ENCODE assay signal across 12 mouse cellular contexts in genomic region chr10:40844546-40844945, GRCm38 (mm10). TPM values are rescaled to one million over a fixed set of nuclear protein-coding genes. Genes with fewer than 3 reads are reported as not detected.
A peak's percentile ranks its signal among the peaks of the same experiment; 100 is the strongest.
DNase-seq lines count a peak whose midpoint lies in the region; ATAC-seq and TF ChIP-seq lines count a peak whose summit lies in the region.
"Had no signal": no experiment of that assay in that cellular context is flagged by ENCODE, and none has a peak within 500 bp of the region (broad histone marks: within the 10 kb centered on the region; RNA-seq: fewer than 3 reads in every experiment).

No protein-coding gene starts in this region.

- WGBS in embryonic facial prominence, embryonic 11.5 days: 58% methylated on average over 10 of the region's 10 CpGs
- 74% methylated on average over 10 of the region's 10 CpGs for WGBS in embryonic facial prominence, embryonic 10.5 days
- WGBS in heart, embryonic 16.5 days: 44% methylated on average over 10 of the region's 10 CpGs
- WGBS in limb, embryonic 14.5 days: 26% methylated on average over 10 of the region's 10 CpGs

- no peaks in the 10 kb centered on the region for H3K9me3 ChIP-seq in embryonic facial prominence, embryonic 11.5 days (replicated peaks; ENCODE audit: control insufficient read depth, low read length)
- no peaks in the 10 kb centered on the region for H3K9me3 ChIP-seq in embryonic facial prominence, embryonic 10.5 days
- H3K9me3 ChIP-seq in heart, embryonic 16.5 days (replicated peaks; ENCODE audit: control insufficient read depth, low read length): no peaks in the 10 kb centered on the region
- no peaks in the 10 kb centered on the region for H3K9me3 ChIP-seq in limb, embryonic 14.5 days (ENCODE audit: control insufficient read depth, low read length)
- H3K9me3 ChIP-seq: stomach, embryonic 15.5 days had no signal

- no peak overlapping the region for H3K4me2 ChIP-seq in embryonic facial prominence, embryonic 11.5 days (ENCODE audit: low read depth, low read length)
- peak overlapping the region; percentile 56 for H3K4me2 ChIP-seq in heart, embryonic 16.5 days (ENCODE audit: low read depth, low read length)
- peak overlapping the region; percentile 29 for H3K4me2 ChIP-seq in limb, embryonic 14.5 days (replicated peaks; ENCODE audit: low read depth, low read length, severe bottlenecking)
- H3K4me2 ChIP-seq: stomach, embryonic 15.5 days had no signal

- H3K27me3 ChIP-seq in embryonic facial prominence, embryonic 11.5 days (ENCODE audit: control insufficient read depth, insufficient read depth, low read length): no peaks in the 10 kb centered on the region
- H3K27me3 ChIP-seq in embryonic facial prominence, embryonic 10.5 days (replicated peaks; ENCODE audit: low read depth, poor library complexity, severe bottlenecking): no peaks in the 10 kb centered on the region
- H3K27me3 ChIP-seq in heart, embryonic 16.5 days (ENCODE audit: control insufficient read depth, insufficient read depth, low read length): no peaks in the 10 kb centered on the region
- no peaks in the 10 kb centered on the region for H3K27me3 ChIP-seq in limb, embryonic 14.5 days (ENCODE audit: control insufficient read depth, insufficient read depth, low read length)
- H3K27me3 ChIP-seq: stomach, embryonic 15.5 days had no signal

- intact Hi-C loops in left cerebral cortex, adult 2 months (cut with DNase I): loop anchor here (2.0 to 5.0 kb wide), 4 partner anchors 36 to 207 kb away; no protein-coding TSS in a partner anchor
- intact Hi-C loops in left cerebral cortex, postnatal 4 days (cut with DNase I): no loop called here

- H3K27ac ChIP-seq in embryonic facial prominence, embryonic 11.5 days (replicated peaks; ENCODE audit: low read depth, low read length): no peak overlapping the region
- H3K27ac ChIP-seq in embryonic facial prominence, embryonic 10.5 days (replicated peaks): no peak overlapping the region
- H3K27ac ChIP-seq in left cerebral cortex, adult 2 months: peak overlapping the region; percentile 81
- H3K27ac ChIP-seq in heart, embryonic 16.5 days (ENCODE audit: low read length): peak overlapping the region; percentile 79
- H3K27ac ChIP-seq in limb, embryonic 14.5 days (replicated peaks; ENCODE audit: low read depth, low read length): 0 out of 2 replicates have a peak overlapping the region, but pooled peaks have one; percentile 19
- H3K27ac ChIP-seq: stomach, embryonic 15.5 days had no signal

- TF ChIP-seq POLR2A in limb, embryonic 14.5 days (IDR thresholded peaks at IDR 0.05; ENCODE audit: borderline replicate concordance, extremely low read depth, insufficient read depth, insufficient read length): no peak

- no peak overlapping the region for H3K4me3 ChIP-seq in embryonic facial prominence, embryonic 11.5 days (ENCODE audit: low read depth, low read length)
- no peak overlapping the region for H3K4me3 ChIP-seq in embryonic facial prominence, embryonic 10.5 days
- H3K4me3 ChIP-seq in left cerebral cortex, adult 2 months: no peak overlapping the region
- H3K4me3 ChIP-seq in heart, embryonic 16.5 days (ENCODE audit: low read length): no peak overlapping the region
- H3K4me3 ChIP-seq in limb, embryonic 14.5 days (replicated peaks; ENCODE audit: low read length): no peak overlapping the region
- H3K4me3 ChIP-seq: stomach, embryonic 15.5 days had no signal

- H3K9ac ChIP-seq in embryonic facial prominence, embryonic 11.5 days (replicated peaks; ENCODE audit: low read length): no peak overlapping the region
- no peak overlapping the region; the same call in 1 of the 2 replicates for H3K9ac ChIP-seq in heart, embryonic 16.5 days (ENCODE audit: low read length)
- no peak overlapping the region for H3K9ac ChIP-seq in limb, embryonic 14.5 days (ENCODE audit: low read depth, low read length, severe bottlenecking)
- H3K9ac ChIP-seq: stomach, embryonic 15.5 days had no signal

- peaks cover 5% of the 10 kb centered on the region; the same call in 1 of the 2 replicates for H3K36me3 ChIP-seq in embryonic facial prominence, embryonic 11.5 days (replicated peaks; ENCODE audit: control insufficient read depth, insufficient read depth, low read depth, low read length)
- peaks cover 82% of the 10 kb centered on the region for H3K36me3 ChIP-seq in embryonic facial prominence, embryonic 10.5 days (replicated peaks)
- H3K36me3 ChIP-seq in heart, embryonic 16.5 days (ENCODE audit: control insufficient read depth, insufficient read depth): peaks cover 49% of the 10 kb centered on the region
- peaks cover 61% of the 10 kb centered on the region for H3K36me3 ChIP-seq in limb, embryonic 14.5 days (ENCODE audit: control insufficient read depth, insufficient read depth, low read length)

- no peak for TF ChIP-seq CTCF in left cerebral cortex, adult 2 months (IDR thresholded peaks at IDR 0.05)

- ATAC-seq in embryonic facial prominence, embryonic 11.5 days (replicated peaks; ENCODE audit: insufficient number of reproducible peaks, low FRiP score, low TSS enrichment, low read depth): no peak
- peak; percentile 93 for ATAC-seq in heart, embryonic 16.5 days (replicated peaks; ENCODE audit: extremely low read depth, insufficient read depth, low FRiP score)
- ATAC-seq in limb, embryonic 14.5 days (ENCODE audit: low FRiP score, low read depth): peak; percentile 62; the same call in 1 of the 2 replicates

- H3K4me1 ChIP-seq in embryonic facial prominence, embryonic 11.5 days (ENCODE audit: control insufficient read depth, insufficient read depth, low read length): no peaks in the 10 kb centered on the region
- H3K4me1 ChIP-seq in embryonic facial prominence, embryonic 10.5 days: peaks cover 12% of the 10 kb centered on the region; the same call in 1 of the 2 replicates
- H3K4me1 ChIP-seq in heart, embryonic 16.5 days (ENCODE audit: control insufficient read depth, insufficient read depth, low read length): peaks cover 9% of the 10 kb centered on the region; the same call in 1 of the 2 replicates
- peaks cover 17% of the 10 kb centered on the region for H3K4me1 ChIP-seq in limb, embryonic 14.5 days (ENCODE audit: control insufficient read depth, insufficient read depth, low read length)
- H3K4me1 ChIP-seq: stomach, embryonic 15.5 days had no signal

- DNase-seq in embryonic facial prominence, embryonic 11.5 days (ENCODE audit: low spot score): peak; percentile 6
- no peak for DNase-seq in embryonic facial prominence, embryonic 10.5 days (ENCODE audit: low spot score)
- no peak for DNase-seq in left cerebral cortex, adult 2 months (ENCODE audit: extremely low spot score in 1 of 2, low spot score in 2 of 2)
- no peak for DNase-seq in left cerebral cortex, postnatal 4 days
- peak; percentile 3 for DNase-seq in limb, embryonic 14.5 days (ENCODE audit: low spot score)
- no peak for DNase-seq in layer of hippocampus, postnatal 10 days (ENCODE audit: low spot score in 2 of 2)
- no peak for DNase-seq in lung, postnatal 10 days
- DNase-seq: gastrocnemius, postnatal 14 days; kidney, postnatal 25 days; lung, postnatal 4 days had no signal

RNA-seq across cellular contexts. Expression of gene Cdc40, which starts 38.6 kb away (rescaled TPM):
- 41.5 and 44.8 TPM in 2 replicates for polyA plus RNA-seq in embryonic facial prominence, embryonic 11.5 days (2014; fragmentation: Nextera tagmentation; extraction: Ambion mirVana)
- 40.0 and 40.6 TPM in 2 replicates for polyA plus RNA-seq in embryonic facial prominence, embryonic 10.5 days (2016; fragmentation: Nextera tagmentation; extraction: Ambion mirVana)
- 10 to 100 TPM; 43.6 to 46.7 TPM for total RNA-seq in left cerebral cortex, adult 2 months (2021)
- 10 to 100 TPM; 24.8 to 25.7 TPM for total RNA-seq in left cerebral cortex, postnatal 4 days (2021)
- 25.8 and 26.7 TPM in 2 replicates for polyA plus RNA-seq in heart, embryonic 16.5 days (2015; fragmentation: Nextera tagmentation; extraction: Ambion mirVana)
- polyA plus RNA-seq in limb, embryonic 14.5 days (2012; rRNA removed): 23.8 and 24.0 TPM in 2 replicates
- polyA plus RNA-seq in limb, embryonic 14.5 days (2014; fragmentation: Nextera tagmentation; extraction: Ambion mirVana): 26.7 and 31.6 TPM in 2 replicates
- 10 to 100 TPM; 36.0 to 38.2 TPM for total RNA-seq in layer of hippocampus, postnatal 10 days (2021)

RNA-seq across cellular contexts. Expression of gene Wasf1, which starts 38.7 kb away (rescaled TPM):
- 29.7 and 32.9 TPM in 2 replicates for polyA plus RNA-seq in embryonic facial prominence, embryonic 11.5 days (2014; fragmentation: Nextera tagmentation; extraction: Ambion mirVana)
- polyA plus RNA-seq in embryonic facial prominence, embryonic 10.5 days (2016; fragmentation: Nextera tagmentation; extraction: Ambion mirVana): 45.9 and 50.1 TPM in 2 replicates
- total RNA-seq in left cerebral cortex, adult 2 months (2021): 100 to 1,000 TPM; 248 to 256 TPM
- total RNA-seq in left cerebral cortex, postnatal 4 days (2021): 100 to 1,000 TPM; 215 to 221 TPM
- 8.3 and 11.4 TPM in 2 replicates for polyA plus RNA-seq in heart, embryonic 16.5 days (2015; fragmentation: Nextera tagmentation; extraction: Ambion mirVana)
- 17.1 and 20.2 TPM in 2 replicates for polyA plus RNA-seq in limb, embryonic 14.5 days (2012; rRNA removed)
- 16.8 and 23.9 TPM in 2 replicates for polyA plus RNA-seq in limb, embryonic 14.5 days (2014; fragmentation: Nextera tagmentation; extraction: Ambion mirVana)
- total RNA-seq in layer of hippocampus, postnatal 10 days (2021): 100 to 1,000 TPM; 303 to 359 TPM

Comparison
In these comparisons a context has a peak if more than half of its experiments do, and no peak if none do; other contexts are left out.
1. DNase-seq: peak in embryonic facial prominence, embryonic 11.5 days (single experiment) and limb, embryonic 14.5 days (single experiment); none in embryonic facial prominence, embryonic 10.5 days (single experiment), left cerebral cortex, adult 2 months (0 of 2), left cerebral cortex, postnatal 4 days (single experiment), layer of hippocampus, postnatal 10 days (0 of 2) and lung, postnatal 10 days (single experiment).
2. H3K27ac ChIP-seq: peak in left cerebral cortex, adult 2 months (single experiment), heart, embryonic 16.5 days (single experiment) and limb, embryonic 14.5 days (single experiment); none in embryonic facial prominence, embryonic 11.5 days (single experiment) and embryonic facial prominence, embryonic 10.5 days (single experiment).